Mouse (Mus musculus) kidney, postnatal 0 days (tissue): ENCODE data around the gene Dnajc17. TPM values are rescaled to one million over a fixed set of nuclear protein-coding genes. Genes with fewer than 3 reads are reported as not detected.
A peak's percentile ranks its signal among the peaks of the same experiment; 100 is the strongest.

Source experiments
- ATAC-seq: fragments of 200-750 bp; cut with Nextera tagmentation; replicated peaks from 2 replicates; pipeline ENCODE4 v1.8.0; 2017; ENCODE audit warnings: low read depth, moderate number of reproducible peaks, moderate TSS enrichment, moderate library complexity; ENCODE audit not compliant: low FRiP score
- DNase-seq: peaks from one replicate; pipeline ENCODE4 v3.0.0-alpha.2; 2016; ENCODE audit warnings: low spot score
- H3K27ac ChIP-seq: fragments of 300-500 bp; sonication (generic); 2 replicates; pipeline ENCODE4 v1.5.1; 2014; ENCODE audit warnings: mild to moderate bottlenecking
- H3K27me3 ChIP-seq: fragments of 300-500 bp; sonication (generic); 2 replicates; pipeline ENCODE4 v1.6.1; 2014; ENCODE audit warnings: low read length, mixed read lengths; ENCODE audit not compliant: insufficient read depth
- H3K36me3 ChIP-seq: fragments of 300-500 bp; sonication (generic); 2 replicates; pipeline ENCODE4 v1.6.1; 2014; ENCODE audit warnings: low read length, mixed read lengths; ENCODE audit not compliant: insufficient read depth
- H3K4me1 ChIP-seq: fragments of 300-500 bp; sonication (generic); replicated peaks from 2 replicates; pipeline ENCODE4 v1.6.1; 2014; ENCODE audit warnings: antibody characterized with exemption, low read length, mixed read lengths; ENCODE audit not compliant: insufficient read depth
- H3K4me2 ChIP-seq: fragments of 300-500 bp; sonication (generic); 2 replicates; pipeline ENCODE4 v1.6.1; 2014; ENCODE audit warnings: mild to moderate bottlenecking, low read length, moderate library complexity, mixed read lengths
- H3K4me3 ChIP-seq: fragments of 300-500 bp; sonication (generic); replicated peaks from 2 replicates; pipeline ENCODE4 v1.5.1; 2014; ENCODE audit warnings: low read depth, low read length
- H3K9ac ChIP-seq: fragments of 300-500 bp; sonication (generic); 2 replicates; pipeline ENCODE4 v1.6.1; 2014; ENCODE audit warnings: low read depth, low read length
- H3K9me3 ChIP-seq: fragments of 300-500 bp; sonication (generic); replicated peaks from 2 replicates; pipeline ENCODE4 v1.6.1; 2016; ENCODE audit warnings: low read length, inconsistent platforms, mixed read lengths
- CTCF ChIP-seq: IDR thresholded peaks from 2 replicates; pipeline ENCODE4 v1.5.1; 2016; ENCODE audit warnings: antibody characterized with exemption, low read depth, mild to moderate bottlenecking, moderate library complexity
- WGBS: fragments of 180-500 bp; shearing (Covaris S2); extraction: QIAGEN DNeasy Blood & Tissue Kit; methylation state at CpG from one replicate; pipeline ENCODE4 v1.1.7; 2014; 5-methylcytosine and 5-hydroxymethylcytosine counted together
- polyA plus RNA-seq: library from polyadenylated mRNA; unstranded; fragments of >200 nt; fragmentation: Nextera tagmentation; extraction: Ambion mirVana; gene quantifications from 2 replicates; pipeline ENCODE4 v1.2.1, GENCODE M21; 2015

Gene Dnajc17
- polyA plus RNA-seq, 1 experiment from 2014 or later = 15.1 TPM

GRCm38 (mm10) chr2:119157836-119158235 is 50.8 kb downstream of the Dnajc17 start:
- H3K9ac ChIP-seq = no peak overlapping the region

GRCm38 (mm10) chr2:119156681-119157572 is 51.7 kb downstream of the Dnajc17 start, which contains the start of gene Rmdn3:
TSS of gene Rmdn3 (minus strand) at chr2:119157034.
- Histone ChIP-seq H3K4me1 (peaks cover 11% of the 10 kb centered on the region; the same call in 1 of the 2 replicates), H3K36me3 (peaks cover 10% of the 10 kb centered on the region; the same call in 1 of the 2 replicates), H3K9me3 (no peaks in the 10 kb centered on the region), H3K27ac (peak within 1 kb of the TSS; percentile 72), H3K4me3 (peak within 1 kb of the TSS; percentile 80), H3K4me2 (peak within 1 kb of the TSS; percentile 88), H3K27me3 (no peaks in the 10 kb centered on the region), H3K9ac (peak within 1 kb of the TSS; percentile 89)
- TF ChIP-seq CTCF = no peak; the same call in 1 of the 2 replicates
- peak; percentile 95 for DNase-seq
- ATAC-seq = peak; percentile 89
- under 1% methylated on average over 57 of the region's 57 CpGs for WGBS

More at GRCm38 (mm10) chr2:119157836-119158235, 50.8 kb downstream of the Dnajc17 start:
- Histone ChIP-seq H3K4me2 (no peak overlapping the region), H3K36me3 (peaks cover 8% of the 10 kb centered on the region; the same call in 1 of the 2 replicates), H3K27me3 (no peaks in the 10 kb centered on the region), H3K4me3 (no peak overlapping the region), H3K9me3 (no peaks in the 10 kb centered on the region), H3K4me1 (peaks cover 11% of the 10 kb centered on the region; the same call in 1 of the 2 replicates), H3K27ac (no peak overlapping the region)
- no peak for ATAC-seq
- no peak for TF ChIP-seq CTCF
- DNase-seq = no peak

GRCm38 (mm10) chr2:119156081-119156680 is 52.4 kb downstream of the Dnajc17 start:
- Histone ChIP-seq H3K9ac (peak overlapping the region; percentile 89), H3K27me3 (no peaks in the 10 kb centered on the region), H3K4me2 (peak overlapping the region; percentile 88), H3K27ac (peak overlapping the region; percentile 72), H3K36me3 (peaks cover 14% of the 10 kb centered on the region; the same call in 1 of the 2 replicates), H3K9me3 (no peaks in the 10 kb centered on the region), H3K4me3 (peak overlapping the region; percentile 80), H3K4me1 (peaks cover 11% of the 10 kb centered on the region; the same call in 1 of the 2 replicates)
- ATAC-seq (peak; percentile 41), DNase-seq (peak; percentile 14)
- WGBS = 4% methylated on average over 34 of the region's 34 CpGs
- no peak for TF ChIP-seq CTCF

GRCm38 (mm10) chr2:119155388-119155787 is 53.2 kb downstream of the Dnajc17 start:
- Histone ChIP-seq H3K4me3 (no peak overlapping the region), H3K36me3 (peaks cover 22% of the 10 kb centered on the region; the same call in 1 of the 2 replicates), H3K4me2 (peak overlapping the region; percentile 88; the same call in 1 of the 2 replicates), H3K9me3 (no peaks in the 10 kb centered on the region), H3K27me3 (no peaks in the 10 kb centered on the region), H3K4me1 (peaks cover 11% of the 10 kb centered on the region; the same call in 1 of the 2 replicates), H3K9ac (0 out of 2 replicates have a peak overlapping the region, but pooled peaks have one; percentile 89), H3K27ac (no peak overlapping the region)
- ATAC-seq (no peak), DNase-seq (no peak)
- no peak for TF ChIP-seq CTCF
- WGBS = 74% methylated on average over 9 of the region's 9 CpGs

GRCm38 (mm10) chr2:119154683-119155082 is 53.9 kb downstream of the Dnajc17 start:
- WGBS = 62% methylated on average over 2 of the region's 2 CpGs
- H3K4me1 ChIP-seq = peaks cover 11% of the 10 kb centered on the region; the same call in 1 of the 2 replicates
- no peak overlapping the region for H3K4me2 ChIP-seq
- DNase-seq (no peak), ATAC-seq (no peak)
- H3K27me3 ChIP-seq = no peaks in the 10 kb centered on the region
- no peak overlapping the region for H3K9ac ChIP-seq
- H3K9me3 ChIP-seq = no peaks in the 10 kb centered on the region
- peaks cover 27% of the 10 kb centered on the region; the same call in 1 of the 2 replicates for H3K36me3 ChIP-seq
- TF ChIP-seq CTCF = no peak
- no peak overlapping the region for H3K4me3 ChIP-seq
- H3K27ac ChIP-seq = no peak overlapping the region

- Histone ChIP-seq H3K27ac (no peak overlapping the region), H3K4me2 (no peak overlapping the region), H3K4me3 (no peak overlapping the region), H3K36me3 (peaks cover 33% of the 10 kb centered on the region; the same call in 1 of the 2 replicates), H3K9me3 (no peaks in the 10 kb centered on the region), H3K9ac (no peak overlapping the region), H3K4me1 (peaks cover 7% of the 10 kb centered on the region; the same call in 1 of the 2 replicates), H3K27me3 (no peaks in the 10 kb centered on the region)
- no peak for TF ChIP-seq CTCF
- whole genome bisulfite sequencing = 79% methylated on average over 6 of the region's 6 CpGs
- DNase-seq = no peak
- no peak for ATAC-seq
These were observed 56.3 kb downstream of the Dnajc17 start for GRCm38 (mm10) chr2:119152255-119152654.
